Mouse (Mus musculus) yolk sac, embryonic 10.5 days (tissue): ENCODE results near the gene Plekhh1.
A peak's percentile ranks its signal among the peaks of the same experiment; 100 is the strongest.

Experiments used
- DNase-seq: peaks from one replicate; pipeline ENCODE4 v3.0.0-alpha.2; 2017; ENCODE audit warnings: low spot score

The Plekhh1 gene

GRCm38 (mm10) chr12:79034331-79034730 lies 5.4 kb downstream of the Plekhh1 start:
- DNase-seq, result no peak

DNA sequence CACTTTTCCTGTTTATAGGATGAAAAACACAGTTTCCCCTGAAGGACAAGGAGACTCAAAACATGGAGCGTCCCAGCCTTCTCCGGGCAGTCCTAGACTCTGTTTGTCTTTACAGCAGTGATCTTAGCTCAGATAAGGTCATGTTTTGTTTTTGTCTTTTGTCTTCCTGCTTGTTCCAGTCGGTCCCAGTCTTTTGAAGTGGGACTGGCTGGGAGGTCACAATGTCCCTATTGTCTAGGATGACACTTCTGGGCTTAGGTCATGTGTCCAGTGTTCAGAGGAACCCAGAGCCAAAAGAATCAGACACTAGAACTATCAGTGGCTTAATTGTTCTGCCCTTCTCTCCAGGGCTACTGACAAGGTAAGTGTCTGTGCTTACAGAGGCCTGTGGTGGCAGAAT lies 6.4 kb downstream of the Plekhh1 start:
- DNase-seq, result no peak

DNA sequence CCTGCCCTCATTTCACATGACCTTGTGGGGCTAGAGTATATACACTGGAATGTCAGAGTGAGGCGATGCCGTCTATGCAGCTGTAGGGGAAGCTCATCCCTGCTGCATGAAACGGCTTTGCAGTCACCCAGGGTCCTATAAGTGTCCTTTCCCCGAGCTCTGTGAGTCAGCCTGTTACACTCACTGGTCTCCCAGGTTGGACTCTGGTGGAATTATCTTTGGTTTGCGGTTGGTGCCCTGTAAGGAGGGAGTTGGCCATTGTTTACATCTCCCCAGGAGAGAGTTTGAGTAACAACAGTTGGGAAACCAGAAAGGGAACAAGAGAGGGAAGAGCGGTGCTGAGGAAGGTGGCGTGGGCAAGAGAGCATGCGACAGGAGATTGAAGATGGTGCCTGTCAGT lies 10.7 kb downstream of the Plekhh1 start:
- DNase-seq, result peak; percentile 38

GRCm38 (mm10) chr12:79040201-79040827 lies 11.4 kb downstream of the Plekhh1 start:
- peak; percentile 66 for DNase-seq

GRCm38 (mm10) chr12:79041436-79041835 lies 12.5 kb downstream of the Plekhh1 start:
- peak; percentile 51 for DNase-seq

DNA sequence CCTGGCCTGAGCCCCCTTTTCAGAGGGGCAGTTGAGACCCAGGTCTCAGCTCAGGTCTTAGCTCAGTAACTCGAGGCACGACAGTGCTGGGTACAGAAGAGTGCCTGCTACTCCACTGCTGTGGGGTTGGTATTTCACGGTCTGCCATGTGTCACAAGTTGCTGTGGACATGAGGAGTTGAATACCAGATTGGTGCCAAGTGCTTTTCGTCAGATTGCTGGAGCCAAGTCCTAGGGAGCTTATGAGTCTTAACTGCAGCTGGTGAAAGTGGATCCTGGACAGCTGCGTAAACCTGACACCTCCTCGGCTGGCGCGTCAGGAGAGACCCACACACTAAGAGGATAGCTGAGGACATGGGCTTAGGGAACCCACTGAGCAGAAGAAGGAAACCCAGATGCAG lies 15.7 kb downstream of the Plekhh1 start:
- no peak for DNase-seq

DNA sequence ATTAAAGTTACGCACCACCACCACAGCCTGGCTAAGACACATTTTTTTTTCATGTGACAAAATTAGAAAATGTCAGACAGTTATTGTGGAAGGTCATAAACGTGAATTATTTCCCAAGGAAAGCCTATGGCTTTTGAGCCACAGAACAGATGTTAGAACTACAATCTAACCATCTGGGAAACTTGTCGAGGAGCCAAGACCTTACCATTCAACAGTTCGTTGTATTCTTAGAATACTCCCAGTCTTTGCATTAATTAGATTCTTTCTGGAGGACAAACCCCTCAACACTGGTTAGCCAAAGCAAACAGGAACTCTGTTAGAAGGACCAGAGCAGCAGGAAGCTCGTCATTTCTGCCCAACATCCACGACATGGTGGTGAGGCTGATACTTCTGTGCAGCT lies 17.2 kb downstream of the Plekhh1 start:
- DNase-seq, result no peak

- no peak for DNase-seq
Measured at GRCm38 (mm10) chr12:79047203-79047602, 18.2 kb downstream of the Plekhh1 start.

- DNase-seq, result no peak
Measured at GRCm38 (mm10) chr12:79048898-79049297, 19.9 kb downstream of the Plekhh1 start.

DNA sequence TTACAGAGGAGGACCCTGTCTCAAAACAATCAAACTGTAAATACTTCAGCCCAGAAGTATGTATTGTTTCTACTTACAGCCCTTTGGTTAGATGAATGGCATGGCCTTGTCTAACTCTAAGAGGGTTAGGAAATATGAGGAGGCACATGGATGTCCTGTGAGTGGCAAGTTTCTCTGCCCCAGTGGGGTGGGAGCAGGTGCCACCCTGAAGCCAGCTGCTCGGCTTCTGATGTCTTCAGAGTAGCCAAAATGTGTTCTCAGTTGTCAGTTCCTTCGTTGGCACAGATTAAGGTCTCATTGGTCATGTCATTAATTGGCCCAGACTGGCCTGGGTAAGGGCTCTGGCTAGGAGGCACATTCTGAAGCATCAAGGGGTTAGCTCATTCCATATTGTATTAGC lies 20.8 kb downstream of the Plekhh1 start:
- no peak for DNase-seq

DNA sequence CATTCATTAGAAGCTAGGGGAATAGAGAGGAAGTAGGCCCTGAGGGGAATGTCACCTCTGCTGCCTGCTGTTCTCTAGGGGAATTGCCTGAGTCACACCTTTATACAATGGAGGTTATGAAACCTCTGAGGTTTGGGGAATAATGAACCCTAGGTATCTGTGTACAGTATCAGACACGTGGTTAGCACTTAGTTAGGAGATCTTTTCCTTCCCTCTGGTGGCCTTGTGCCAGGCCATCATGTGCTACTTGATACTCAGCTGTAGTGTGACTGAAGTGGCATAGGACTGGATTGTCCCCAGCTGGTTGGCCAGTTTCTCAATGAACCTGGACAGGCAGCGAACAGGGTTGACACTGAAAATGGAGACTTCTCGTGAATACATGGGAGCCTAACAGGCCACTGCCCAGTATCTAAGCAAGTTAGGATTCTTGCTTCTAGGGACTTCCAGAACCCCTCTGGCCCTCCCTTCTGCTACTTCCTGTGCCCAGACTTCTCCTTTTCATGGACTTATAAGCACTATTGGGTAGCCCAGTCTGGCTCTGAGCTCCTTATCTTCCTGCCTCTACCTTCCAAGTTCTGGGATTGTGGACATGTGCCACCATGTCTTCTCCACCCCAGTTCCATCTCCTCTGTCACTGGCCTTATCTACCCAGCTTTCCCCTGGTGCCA lies 21.7 kb downstream of the Plekhh1 start:
- DNase-seq, result no peak

DNA sequence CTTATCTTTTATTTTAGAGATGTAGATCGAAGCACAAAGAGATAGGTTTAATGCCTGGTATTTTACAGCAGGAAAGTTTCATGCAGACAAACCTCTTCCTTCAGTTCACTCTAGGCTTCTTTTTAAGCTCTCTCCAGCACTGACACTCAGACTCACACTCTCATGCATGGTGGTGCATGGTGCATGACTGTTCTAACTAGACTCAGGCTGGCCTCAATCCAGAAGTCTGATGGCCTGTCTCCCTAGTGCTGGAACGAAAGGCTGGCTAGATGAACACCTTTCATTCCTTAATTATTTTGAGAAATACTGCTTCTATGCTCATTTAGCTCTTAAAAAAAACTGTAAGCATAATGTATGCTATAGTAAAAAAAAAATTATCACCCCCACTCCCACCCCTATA lies 23.1 kb downstream of the Plekhh1 start:
- DNase-seq, result no peak

DNA sequence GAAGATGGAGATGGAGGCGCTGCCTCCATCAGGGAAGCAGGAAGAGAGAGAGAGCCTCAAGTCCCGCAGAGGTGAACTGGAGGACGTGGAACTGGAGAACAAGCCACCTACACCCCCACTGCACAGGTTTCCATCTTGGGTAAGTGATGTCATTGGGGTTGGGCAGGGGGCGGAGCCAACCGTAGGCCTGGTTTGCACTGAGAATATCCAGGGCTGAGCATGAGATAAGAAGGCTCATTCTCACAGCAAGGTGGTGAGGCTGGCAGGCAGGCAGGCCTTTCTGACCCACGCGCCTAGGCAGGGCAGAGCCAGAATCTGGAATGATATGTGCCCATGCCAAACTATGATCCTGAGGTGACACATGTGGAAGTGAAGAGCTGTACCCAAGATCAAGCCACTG lies 26.3 kb downstream of the Plekhh1 start:
- DNase-seq, result no peak

- no peak for DNase-seq
Measured at GRCm38 (mm10) chr12:79059573-79059972, 30.6 kb downstream of the Plekhh1 start.

- no peak for DNase-seq
Measured at GRCm38 (mm10) chr12:79060134-79060533, 31.2 kb downstream of the Plekhh1 start.

DNA sequence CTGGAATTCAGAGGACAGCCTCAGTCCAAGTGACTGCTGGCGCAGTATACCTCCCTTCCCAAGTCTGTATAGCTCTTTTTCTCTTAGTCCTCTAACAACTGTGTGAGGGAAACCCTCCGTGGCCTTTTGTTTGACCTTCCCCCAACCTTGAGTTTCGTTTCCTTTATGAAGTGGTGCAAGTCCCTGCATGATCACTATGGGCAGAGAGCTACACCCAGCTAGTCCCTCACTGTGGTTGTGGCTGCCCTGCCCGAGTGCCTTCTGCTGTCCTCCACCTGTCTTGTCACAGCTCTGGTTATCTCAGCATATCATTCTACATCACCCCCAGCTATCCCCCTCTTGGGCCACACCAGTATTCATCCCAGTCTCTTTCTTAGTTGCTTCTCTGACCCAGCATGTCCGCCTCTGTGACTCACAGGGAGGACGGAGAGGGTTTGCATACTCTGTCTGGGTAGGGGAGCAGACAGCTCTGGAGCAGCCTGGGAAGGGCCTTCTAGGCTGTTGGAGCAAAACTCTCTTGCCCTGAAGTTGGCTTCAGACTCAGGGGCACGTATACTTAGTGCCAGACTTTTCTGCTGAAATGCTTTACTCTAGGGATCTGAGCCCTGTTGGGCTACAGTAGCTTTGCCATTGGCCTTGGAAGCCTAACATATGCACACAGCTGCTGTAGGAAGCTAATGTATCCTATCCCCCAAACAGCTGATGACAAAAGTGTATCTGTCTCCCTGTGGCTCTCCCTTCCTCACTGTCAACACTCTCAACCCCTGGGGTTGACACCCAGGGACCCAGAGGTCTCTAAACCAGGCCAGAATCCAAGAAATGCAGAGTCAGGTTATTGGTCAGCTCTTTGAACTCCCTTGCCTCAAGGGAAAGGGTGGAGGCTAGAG lies 32.0 kb downstream of the Plekhh1 start:
- no peak for DNase-seq

DNA sequence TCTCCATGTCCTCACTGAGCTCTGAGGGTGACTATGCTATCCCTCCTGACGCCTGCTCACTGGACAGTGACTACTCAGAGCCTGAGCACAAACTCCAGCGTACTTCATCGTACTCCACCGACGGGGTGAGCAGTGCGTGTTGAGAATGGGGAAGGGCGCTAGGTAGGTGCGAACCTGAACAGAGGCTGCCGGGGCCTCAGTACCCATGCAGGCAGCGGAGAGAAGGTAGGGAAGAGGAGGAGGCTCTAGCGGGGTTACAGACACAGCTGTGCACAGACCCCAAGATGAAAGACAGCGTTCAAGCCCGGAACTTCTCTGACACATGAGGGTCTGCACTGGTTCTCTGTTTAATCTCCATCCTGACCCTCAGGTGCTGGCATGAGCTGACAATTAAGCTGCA lies 35.5 kb downstream of the Plekhh1 start:
- DNase-seq, result no peak

DNA sequence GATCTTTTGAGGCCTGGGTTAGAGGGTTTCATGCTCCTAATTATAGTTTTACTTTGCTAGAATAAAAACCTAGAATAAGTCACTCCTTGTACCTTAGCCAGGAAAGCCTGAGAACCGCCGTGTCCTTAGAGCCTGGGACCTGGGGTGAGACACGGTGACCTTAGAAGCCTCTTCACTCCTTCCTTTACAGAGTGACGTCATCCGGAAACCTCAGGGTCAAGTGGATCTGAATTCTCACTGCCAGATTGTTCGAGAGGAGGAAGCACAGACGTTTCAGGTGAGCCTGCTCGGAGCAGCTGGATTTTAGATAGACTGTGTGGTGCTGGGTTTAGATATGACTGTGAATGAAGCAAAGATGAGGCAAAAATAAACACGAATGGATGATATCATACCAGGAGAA lies 37.5 kb downstream of the Plekhh1 start:
- DNase-seq, result no peak

DNA sequence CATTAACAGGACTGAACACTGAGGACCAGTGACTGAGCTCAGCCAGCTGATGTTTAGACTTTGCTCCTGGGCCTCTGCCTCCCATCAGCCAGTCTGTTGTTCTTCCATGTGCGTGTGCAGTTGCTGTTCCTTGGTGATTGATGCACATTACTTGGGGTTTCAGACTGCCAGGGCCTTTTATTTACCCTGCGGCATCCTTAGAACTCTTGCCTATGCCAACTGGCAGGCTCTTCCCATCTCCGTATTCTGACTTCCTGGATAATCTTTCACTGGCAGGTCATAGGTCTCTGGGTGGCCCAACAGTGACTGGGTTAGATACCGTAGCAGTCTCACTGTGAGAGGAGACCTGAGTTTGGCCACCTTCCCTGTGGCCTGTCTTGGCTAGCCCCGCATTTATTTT lies 38.6 kb downstream of the Plekhh1 start:
- no peak for DNase-seq

GRCm38 (mm10) chr12:79068306-79068705 lies 39.3 kb downstream of the Plekhh1 start:
- DNase-seq, result peak; percentile 43

DNA sequence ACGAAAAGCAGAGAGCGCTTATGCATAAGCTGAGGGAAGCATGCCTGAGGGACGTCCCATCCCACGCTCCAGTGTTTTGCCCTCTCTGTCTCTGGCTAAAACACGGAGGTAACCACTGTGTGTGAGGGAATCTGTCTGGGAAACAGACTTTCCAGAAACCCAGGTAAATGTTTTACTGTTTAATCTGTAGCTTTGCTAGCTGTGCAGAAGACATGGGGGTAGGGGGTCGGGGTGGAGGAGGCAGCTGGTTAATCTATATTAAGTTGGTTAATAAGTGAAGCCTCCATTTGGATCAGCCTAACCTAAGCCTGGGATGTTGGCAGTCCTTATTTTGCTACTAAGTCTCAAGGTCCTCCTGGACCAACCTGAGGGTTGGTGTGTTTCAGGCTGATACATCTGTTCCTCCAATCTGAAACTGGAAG lies 40.2 kb downstream of the Plekhh1 start:
- DNase-seq, result peak; percentile 77

GRCm38 (mm10) chr12:79069916-79070315 lies 41.0 kb downstream of the Plekhh1 start:
- DNase-seq, result no peak

DNA sequence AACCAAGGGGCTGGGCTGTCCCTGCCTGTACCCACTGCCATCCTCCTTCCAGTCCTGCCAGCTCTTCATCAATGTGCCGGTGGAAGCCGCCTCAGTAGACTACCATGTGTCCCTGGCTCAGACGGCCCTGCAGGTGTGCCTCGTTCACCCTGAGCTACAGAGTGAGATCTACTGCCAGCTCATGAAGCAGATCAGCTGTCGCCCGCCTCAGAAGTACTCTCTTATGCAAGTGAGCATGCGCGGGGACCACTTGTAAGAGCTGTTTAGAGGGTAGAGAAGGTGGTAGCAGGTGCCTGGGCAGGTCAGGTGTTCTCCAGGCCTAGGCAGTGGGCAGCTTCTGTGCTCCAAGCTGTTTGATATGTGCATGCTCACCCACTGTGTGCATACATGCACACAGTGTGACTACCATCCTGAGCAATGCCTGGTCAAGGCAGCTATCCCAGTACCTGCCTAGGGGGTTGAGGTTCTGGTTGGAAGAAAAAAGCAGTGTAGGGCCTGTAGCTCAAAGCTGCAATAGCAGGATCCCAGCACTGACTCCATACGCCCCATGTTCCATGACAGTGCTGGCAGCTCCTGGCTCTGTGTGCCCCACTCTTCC lies 41.9 kb downstream of the Plekhh1 start:
- no peak for DNase-seq
